Mouse (Mus musculus) mesoderm, embryonic 11.5 days (tissue): Measurements from ENCODE around the gene Zfp382.
"Not testable (repeated sequence)": the region's sequence is repeated elsewhere in the genome, so short reads cannot be mapped to it uniquely, and the experiment has no call there.

Source experiments
- DNase-seq: peaks from one replicate; pipeline ENCODE4 v3.0.0-alpha.2; 2012; ENCODE audit warnings: low read depth, low spot score

The Zfp382 gene

GRCm38 (mm10) chr7:30147011-30147410 lies 25.3 kb downstream of the Zfp382 start:
- no peak for DNase-seq

DNA sequence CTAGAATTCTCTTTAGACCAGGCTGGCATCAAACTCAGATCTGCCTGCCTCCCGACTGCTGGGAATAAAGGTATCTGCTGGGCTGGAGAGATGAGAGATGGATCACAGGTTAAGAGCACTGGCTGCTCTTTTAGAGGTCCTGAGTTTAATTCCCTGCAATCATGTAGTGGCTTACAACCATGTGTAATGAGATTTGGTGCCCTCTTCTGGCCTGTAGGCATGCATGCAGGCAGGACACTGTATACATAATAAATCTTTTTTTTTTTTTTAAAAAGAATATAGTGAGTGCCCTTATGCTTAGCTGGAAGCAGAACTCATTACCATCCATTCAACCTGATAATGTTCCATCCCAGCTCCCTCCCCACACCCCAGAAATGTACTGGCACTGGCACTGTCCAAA lies 32.3 kb downstream of the Zfp382 start:
- DNase-seq, result no peak

DNA sequence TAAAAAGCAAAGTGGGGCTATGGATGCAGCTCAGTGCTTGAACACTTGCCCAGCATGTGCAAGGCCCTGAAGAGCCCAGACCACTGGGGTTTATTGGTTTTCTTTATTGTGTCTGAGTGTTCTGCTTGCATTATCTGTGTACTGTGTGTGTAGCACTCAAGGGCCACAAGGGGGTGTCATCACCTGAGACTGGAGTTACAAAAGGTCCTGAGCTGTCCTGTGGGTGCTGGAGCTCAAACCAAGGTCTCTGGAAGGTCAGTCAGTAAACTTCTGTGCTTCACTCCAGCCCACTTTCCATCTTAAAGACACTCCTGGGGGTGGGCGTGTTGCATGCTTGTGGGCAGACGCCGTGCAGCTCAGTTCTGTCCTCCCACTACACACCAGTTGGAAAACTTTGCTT lies 33.8 kb downstream of the Zfp382 start:
- no peak for DNase-seq

DNA sequence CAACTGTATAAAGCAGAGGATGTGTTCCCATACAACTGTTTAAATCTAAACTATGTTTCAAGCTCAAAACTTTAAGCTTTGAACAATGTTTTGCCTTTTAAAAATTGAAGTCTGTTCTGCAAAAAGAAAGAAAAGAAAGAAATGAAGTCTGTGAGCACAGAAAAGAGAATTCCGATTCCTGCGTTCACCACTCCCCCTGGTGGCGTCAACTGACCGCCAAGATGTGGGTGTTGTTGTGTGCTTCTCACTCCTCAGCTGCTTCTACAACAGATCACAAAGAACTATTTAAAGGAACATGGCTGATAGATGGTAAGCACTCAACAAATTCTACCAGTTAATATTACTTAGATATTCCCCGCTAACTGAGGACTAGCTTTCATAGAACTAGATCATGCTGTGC lies 41.4 kb downstream of the Zfp382 start:
- DNase-seq, result no peak

DNA sequence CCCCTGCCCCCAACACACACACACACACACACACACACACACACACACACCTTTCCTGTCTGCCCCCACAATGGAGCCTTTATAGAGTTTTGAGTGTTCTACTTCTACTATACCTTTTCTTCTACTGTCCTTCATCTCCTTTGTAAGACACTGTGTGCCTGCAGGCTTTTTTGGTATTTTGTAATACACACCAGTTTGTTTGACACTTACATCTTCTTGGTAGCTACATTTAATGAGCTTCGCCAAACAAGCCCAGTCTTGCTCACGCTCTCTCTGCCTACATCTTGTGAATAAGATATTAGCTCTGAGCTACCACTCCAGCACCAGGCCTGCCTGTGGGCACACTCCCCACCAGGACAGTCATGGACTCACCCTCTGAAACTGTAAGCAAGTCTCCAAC lies 43.0 kb downstream of the Zfp382 start:
- DNase-seq, result no peak

- DNase-seq, result no peak
These were observed 47.3 kb downstream of the Zfp382 start for GRCm38 (mm10) chr7:30168914-30169582.

- peak; percentile 96 for DNase-seq
These were observed 48.0 kb downstream of the Zfp382 start, which contains the start of gene Zfp146 for GRCm38 (mm10) chr7:30169583-30170282. TSS of gene Zfp146 (minus strand) at chr7:30169750.

- DNase-seq, result no peak
These were observed 48.7 kb downstream of the Zfp382 start for GRCm38 (mm10) chr7:30170283-30170951.

- DNase-seq, result no peak
These were observed 54.7 kb downstream of the Zfp382 start for GRCm38 (mm10) chr7:30176474-30176873.

DNA sequence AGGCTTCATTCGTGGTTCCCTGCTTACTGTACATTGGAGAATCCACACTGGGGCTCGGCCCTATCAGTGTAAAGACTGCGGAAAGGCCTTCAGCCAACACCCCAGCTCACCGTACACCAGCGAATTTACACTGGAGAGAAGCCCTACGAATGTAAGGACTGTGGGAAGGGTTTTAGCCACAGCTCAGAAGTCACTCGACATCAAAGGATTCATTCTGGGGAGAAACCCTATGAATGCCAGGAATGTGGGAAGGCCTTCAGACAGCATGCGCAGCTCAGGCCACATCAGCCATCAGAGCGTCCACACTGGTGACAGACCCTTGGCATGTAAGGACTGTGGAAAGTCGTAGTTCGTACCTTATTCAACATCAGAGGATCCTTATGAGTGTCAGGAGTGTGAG lies 56.5 kb downstream of the Zfp382 start:
- no peak for DNase-seq

DNA sequence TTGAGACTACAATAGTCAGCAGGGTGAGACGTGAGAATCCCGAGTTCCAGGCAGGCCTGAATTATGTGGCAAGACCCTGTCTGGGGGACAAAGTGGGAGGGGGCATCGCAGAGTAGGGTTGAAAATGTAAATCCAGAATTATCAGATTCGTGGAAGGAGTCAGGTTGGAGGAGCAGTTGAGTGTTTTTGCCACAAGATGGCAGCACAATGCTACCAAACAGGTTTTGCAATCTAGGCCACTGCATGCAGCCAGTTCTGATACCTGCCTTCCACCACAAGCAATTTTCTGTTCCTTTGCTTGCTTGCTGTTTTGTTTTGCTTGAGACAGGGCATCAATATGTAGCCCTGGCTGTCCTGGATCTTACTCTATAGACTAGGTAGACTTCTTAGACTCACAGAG lies 59.6 kb downstream of the Zfp382 start:
- DNase-seq, result peak; percentile 84

DNA sequence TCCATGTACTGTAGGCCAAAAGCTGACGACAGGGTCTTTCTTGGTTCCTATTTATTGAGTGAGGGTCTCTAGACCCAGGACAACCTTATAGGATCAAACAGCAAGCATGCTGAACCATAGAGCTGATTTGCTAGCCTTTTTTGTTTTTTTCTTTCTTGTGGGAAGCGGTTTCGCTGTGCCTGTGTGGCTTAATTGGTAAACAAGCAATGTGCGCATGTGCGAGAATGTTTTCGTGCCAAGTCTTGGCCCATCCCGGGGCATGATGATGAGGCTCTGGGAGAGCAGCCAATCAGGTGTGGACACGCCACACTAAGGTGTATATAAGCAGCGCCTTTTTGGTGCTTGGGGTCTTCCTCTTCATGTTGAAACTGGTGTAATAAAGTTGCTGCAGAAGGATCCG lies 60.2 kb downstream of the Zfp382 start:
- not testable (repeated sequence) for DNase-seq

DNA sequence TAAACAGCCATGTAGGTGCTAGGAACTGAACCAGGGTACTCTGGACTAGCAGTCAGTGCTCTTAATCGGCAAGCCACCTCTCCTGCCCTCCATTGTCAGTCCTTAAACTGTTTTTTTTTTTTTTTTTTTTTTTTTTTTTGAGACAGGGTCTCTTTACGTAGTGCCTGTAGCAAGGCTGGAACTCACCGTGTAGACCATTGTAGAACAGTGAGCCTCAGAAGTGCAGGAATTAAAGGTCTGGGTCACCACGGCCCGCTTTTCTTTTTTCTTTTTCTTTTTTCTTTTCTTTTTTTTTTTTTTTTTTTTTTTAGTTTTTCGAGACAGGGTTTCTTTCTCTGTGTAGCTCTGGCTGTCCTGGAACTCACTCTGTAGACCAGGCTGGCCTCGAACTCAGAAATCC lies 61.4 kb downstream of the Zfp382 start:
- not testable (repeated sequence) for DNase-seq

DNA sequence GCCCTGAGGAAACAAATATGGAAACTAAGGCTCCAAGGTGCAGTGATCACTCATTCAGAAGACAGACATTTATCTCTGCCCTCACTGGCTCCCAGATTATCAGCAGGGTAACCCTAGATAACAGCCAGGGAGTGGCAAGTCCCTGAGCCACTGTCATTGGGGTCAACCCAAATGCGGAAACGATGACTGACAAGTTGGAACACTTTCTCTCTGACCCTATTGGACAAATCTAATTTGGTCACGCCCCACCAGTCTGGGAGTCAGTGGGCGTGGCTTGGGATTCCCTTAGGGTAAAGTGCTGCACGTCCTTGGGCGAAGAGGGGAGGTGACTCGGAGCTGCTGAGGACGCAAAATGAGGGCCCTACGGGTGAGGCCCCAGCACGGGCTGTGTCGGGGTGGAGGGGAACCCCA lies 62.1 kb downstream of the Zfp382 start, which contains the start of gene Cox7a1:
Gene Cox7a1 (plus strand): TSS at position 266 of the 411 bp plus-strand sequence.
- peak; percentile 79 for DNase-seq
